Mouse (Mus musculus) lung, embryonic 16.5 days (tissue): Measurements from ENCODE around the gene Ces2g. TPM values are rescaled to one million over a fixed set of nuclear protein-coding genes. Genes with fewer than 3 reads are reported as not detected.

Experiments
- ATAC-seq: fragments of 200-750 bp; cut with Nextera tagmentation; 2 replicates; pipeline ENCODE4 v1.8.0; 2017; ENCODE audit warnings: low read depth, mild to moderate bottlenecking, moderate library complexity
- H3K27ac ChIP-seq: fragments of 300-500 bp; sonication (generic); 2 replicates; pipeline ENCODE4 v1.5.1; 2014; ENCODE audit warnings: mild to moderate bottlenecking, control low read depth, low read length
- H3K27me3 ChIP-seq: fragments of 300-500 bp; sonication (generic); 2 replicates; pipeline ENCODE4 v1.6.1; 2014; ENCODE audit warnings: low read depth, low read length, mixed read lengths; ENCODE audit not compliant: control insufficient read depth, insufficient read depth
- H3K36me3 ChIP-seq: fragments of 300-500 bp; sonication (generic); 2 replicates; pipeline ENCODE4 v1.6.1; 2014; ENCODE audit warnings: low read length; ENCODE audit not compliant: control insufficient read depth, insufficient read depth
- H3K4me1 ChIP-seq: fragments of 300-500 bp; sonication (generic); replicated peaks from 2 replicates; pipeline ENCODE4 v1.6.1; 2014; ENCODE audit warnings: low read length, mixed read lengths; ENCODE audit not compliant: control insufficient read depth, insufficient read depth
- H3K4me2 ChIP-seq: fragments of 300-500 bp; sonication (generic); 2 replicates; pipeline ENCODE4 v1.6.1; 2014; ENCODE audit warnings: low read depth, low read length, control low read depth
- H3K4me3 ChIP-seq: fragments of 300-500 bp; sonication (generic); 2 replicates; pipeline ENCODE4 v1.5.1; 2014; ENCODE audit warnings: mild to moderate bottlenecking, low read length, control low read depth
- H3K9ac ChIP-seq: fragments of 300-500 bp; sonication (generic); 2 replicates; pipeline ENCODE4 v1.6.1; 2014; ENCODE audit warnings: low read length, control low read depth
- H3K9me3 ChIP-seq: fragments of 300-500 bp; sonication (generic); 2 replicates; pipeline ENCODE4 v1.6.1; 2016; ENCODE audit warnings: low read length; ENCODE audit not compliant: control insufficient read depth
- WGBS: fragments of 180-500 bp; shearing (Covaris S2); extraction: QIAGEN DNeasy Blood & Tissue Kit; methylation state at CpG from one replicate; pipeline ENCODE4 v1.1.7; 2014; 5-methylcytosine and 5-hydroxymethylcytosine counted together
- polyA plus RNA-seq: library from polyadenylated mRNA; unstranded; fragments of >200 nt; fragmentation: Nextera tagmentation; extraction: Ambion mirVana; gene quantifications from 2 replicates; pipeline ENCODE4 v1.2.1, GENCODE M21; 2015

Gene Ces2g
- polyA plus RNA-seq, 1 experiment from 2014 or later, result 2.0 TPM

DNA sequence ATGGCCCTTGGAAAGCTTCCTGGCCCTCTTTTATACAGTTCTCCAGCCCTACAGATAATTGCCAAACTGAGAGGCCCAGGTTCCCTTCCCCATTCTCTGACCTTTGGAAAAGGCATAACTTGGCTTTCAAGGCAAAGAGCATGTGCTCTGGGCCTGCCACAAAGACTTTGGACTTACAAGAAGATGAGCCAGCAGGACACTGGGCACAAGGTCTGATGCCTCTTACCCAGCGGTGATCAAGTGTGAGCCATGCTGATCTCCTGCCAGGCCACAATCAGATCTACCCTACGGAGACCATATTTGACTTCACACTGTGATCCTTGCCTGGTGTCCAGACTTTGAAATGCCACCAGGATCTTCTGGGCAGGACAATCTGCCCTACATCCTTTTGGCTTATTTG is 23.4 kb downstream of the Ces2g start:
- no peak overlapping the region for H3K4me3 ChIP-seq
- H3K4me2 ChIP-seq, result no peak overlapping the region
- H3K36me3 ChIP-seq, result no peaks in the 10 kb centered on the region
- H3K27me3 ChIP-seq, result no peaks in the 10 kb centered on the region
- no peak overlapping the region for H3K27ac ChIP-seq
- 94% methylated on average over 2 of the region's 2 CpGs for WGBS
- ATAC-seq, result no peak
- peaks cover 3% of the 10 kb centered on the region for H3K9me3 ChIP-seq
- H3K9ac ChIP-seq, result no peak overlapping the region
- H3K4me1 ChIP-seq, result no peaks in the 10 kb centered on the region

- Histone ChIP-seq H3K4me3 (no peak overlapping the region), H3K9ac (no peak overlapping the region), H3K36me3 (no peaks in the 10 kb centered on the region), H3K4me2 (no peak overlapping the region), H3K27ac (no peak overlapping the region), H3K9me3 (no peaks in the 10 kb centered on the region), H3K4me1 (no peaks in the 10 kb centered on the region), H3K27me3 (no peaks in the 10 kb centered on the region)
- no peak for ATAC-seq
- 69% methylated on average over 6 of the region's 6 CpGs for WGBS
These were observed 36.7 kb downstream of the Ces2g start for GRCm38 (mm10) chr8:104998191-104998590.

DNA sequence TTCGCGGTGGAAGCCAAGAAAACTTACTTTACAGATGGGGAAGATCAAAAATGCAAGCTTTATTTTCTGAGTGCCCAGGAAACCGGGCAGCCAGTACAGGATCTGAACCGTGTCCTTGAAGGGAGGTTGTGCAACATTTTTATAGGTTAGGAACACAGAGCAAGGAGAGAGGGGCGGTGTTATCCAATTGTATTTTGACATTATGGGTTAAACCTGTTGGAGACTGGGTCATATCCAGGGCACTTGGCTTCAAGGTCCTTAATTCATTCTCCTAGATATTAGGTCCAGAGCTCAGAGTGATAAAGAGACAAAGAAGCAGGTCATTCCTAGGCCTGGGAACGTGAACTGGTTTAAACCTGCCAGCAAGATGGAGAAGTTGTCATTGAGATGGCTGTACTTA is 37.7 kb downstream of the Ces2g start:
- no peak for ATAC-seq
- 76% methylated on average over 6 of the region's 6 CpGs for WGBS
- Histone ChIP-seq H3K27me3 (no peaks in the 10 kb centered on the region), H3K27ac (no peak overlapping the region), H3K36me3 (no peaks in the 10 kb centered on the region), H3K9me3 (no peaks in the 10 kb centered on the region), H3K9ac (no peak overlapping the region), H3K4me2 (no peak overlapping the region), H3K4me1 (no peaks in the 10 kb centered on the region), H3K4me3 (no peak overlapping the region)

- no peak within 1 kb of the TSS for H3K4me2 ChIP-seq
- no peaks in the 10 kb centered on the region for H3K9me3 ChIP-seq
- no peaks in the 10 kb centered on the region for H3K27me3 ChIP-seq
- ATAC-seq, result no peak
- H3K4me3 ChIP-seq, result no peak within 1 kb of the TSS
- 78% methylated on average over 7 of the region's 7 CpGs for WGBS
- no peak within 1 kb of the TSS for H3K27ac ChIP-seq
- no peaks in the 10 kb centered on the region for H3K4me1 ChIP-seq
- no peak within 1 kb of the TSS for H3K9ac ChIP-seq
- no peaks in the 10 kb centered on the region for H3K36me3 ChIP-seq
These were observed 39.1 kb downstream of the Ces2g start, which contains the start of gene Ces2h for GRCm38 (mm10) chr8:105000586-105000985. Ces2h (plus strand) TSS chr8:105000853.

- Histone ChIP-seq H3K36me3 (no peaks in the 10 kb centered on the region), H3K9ac (no peak overlapping the region), H3K9me3 (no peaks in the 10 kb centered on the region), H3K4me2 (no peak overlapping the region), H3K27ac (no peak overlapping the region), H3K27me3 (no peaks in the 10 kb centered on the region), H3K4me3 (no peak overlapping the region), H3K4me1 (no peaks in the 10 kb centered on the region)
- WGBS, result 61% methylated on average over 2 of the region's 2 CpGs
- no peak for ATAC-seq
These were observed 48.5 kb downstream of the Ces2g start for GRCm38 (mm10) chr8:105010000-105010399.

DNA sequence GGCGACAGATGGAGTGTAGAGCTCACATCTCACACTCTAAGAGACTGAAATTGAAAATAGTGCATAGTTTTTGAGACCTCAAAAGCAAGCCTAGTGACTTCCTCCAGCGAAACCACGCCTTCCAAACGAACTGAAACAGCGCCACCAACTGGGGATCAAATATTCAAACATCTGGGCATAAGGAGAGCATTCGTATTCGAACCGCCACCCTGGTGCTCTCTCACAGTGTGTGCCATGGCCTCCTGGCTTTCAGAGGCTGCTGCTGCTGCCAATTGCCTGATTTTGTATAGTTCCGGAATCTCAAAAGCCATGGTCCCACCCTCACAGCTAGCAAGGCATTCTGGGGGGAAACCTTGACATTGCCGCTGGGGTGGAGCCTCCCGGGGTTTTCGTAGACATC is 49.6 kb downstream of the Ces2g start:
- 73% methylated on average over 12 of the region's 12 CpGs for WGBS
- no peak overlapping the region for H3K4me2 ChIP-seq
- no peak for ATAC-seq
- no peaks in the 10 kb centered on the region for H3K27me3 ChIP-seq
- no peak overlapping the region for H3K9ac ChIP-seq
- H3K4me3 ChIP-seq, result no peak overlapping the region
- no peaks in the 10 kb centered on the region for H3K4me1 ChIP-seq
- no peak overlapping the region for H3K27ac ChIP-seq
- no peaks in the 10 kb centered on the region for H3K9me3 ChIP-seq
- H3K36me3 ChIP-seq, result no peaks in the 10 kb centered on the region

DNA sequence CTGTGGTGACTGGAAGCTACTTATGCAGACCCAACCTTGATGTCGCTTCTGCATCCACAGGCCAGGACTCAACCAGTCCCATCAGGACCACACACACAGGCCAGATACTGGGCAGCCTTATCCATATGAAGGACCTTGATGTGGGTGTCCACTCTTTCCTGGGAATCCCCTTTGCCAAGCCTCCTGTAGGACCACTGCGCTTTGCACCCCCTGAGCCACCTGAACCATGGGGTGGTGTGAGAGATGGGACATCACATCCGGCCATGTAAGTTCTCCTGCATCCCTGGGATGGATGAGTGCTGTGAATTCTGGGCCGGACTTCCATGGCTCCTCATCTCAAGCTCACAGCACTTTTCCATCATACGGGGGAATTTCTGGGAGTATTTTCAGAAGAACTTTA is 52.9 kb downstream of the Ces2g start:
- H3K27ac ChIP-seq, result no peak overlapping the region
- no peaks in the 10 kb centered on the region for H3K4me1 ChIP-seq
- 88% methylated on average over 5 of the region's 5 CpGs for WGBS
- H3K4me3 ChIP-seq, result no peak overlapping the region
- H3K36me3 ChIP-seq, result no peaks in the 10 kb centered on the region
- H3K27me3 ChIP-seq, result no peaks in the 10 kb centered on the region
- no peak for ATAC-seq
- H3K9ac ChIP-seq, result no peak overlapping the region
- H3K4me2 ChIP-seq, result no peak overlapping the region
- H3K9me3 ChIP-seq, result no peaks in the 10 kb centered on the region

Other genes with a start within 250 kb of the Ces2g start
- 0.45 TPM in 1 of 2 replicates, not detected in the other for gene Ces2a, start 227.7 kb upstream of the Ces2g start, polyA plus RNA-seq
- 0.92 and 1.6 TPM in 2 replicates for gene Ces2b, start 130.1 kb upstream of the Ces2g start, polyA plus RNA-seq
- gene Ces2c, start 114.7 kb upstream of the Ces2g start, polyA plus RNA-seq, result not detected in 2 replicates
- 0.29 and 0.50 TPM in 2 replicates for gene Ces2e, start 35.5 kb upstream of the Ces2g start, polyA plus RNA-seq
- gene Ces2f, start 14.4 kb upstream of the Ces2g start, polyA plus RNA-seq, result 0.14 TPM in 1 of 2 replicates, not detected in the other
- not detected in 2 replicates for gene Ces2h, start 39.1 kb downstream of the Ces2g start, polyA plus RNA-seq
- gene Ces3a, start 86.9 kb downstream of the Ces2g start, polyA plus RNA-seq, result not detected in 2 replicates
- gene Ces3b, start 122.0 kb downstream of the Ces2g start, polyA plus RNA-seq, result not detected in 2 replicates
- not detected in 2 replicates for gene Ces4a, start 170.1 kb downstream of the Ces2g start, polyA plus RNA-seq
- 51.4 and 55.5 TPM in 2 replicates for gene Cbfb, start 209.0 kb downstream of the Ces2g start, polyA plus RNA-seq